Mouse (Mus musculus) heart, postnatal 25 days (tissue): ENCODE results near the gene Mtg2. TPM values are rescaled to one million over a fixed set of nuclear protein-coding genes. Genes with fewer than 3 reads are reported as not detected.

ENCODE experiments used
- DNase-seq: peaks from one replicate; pipeline ENCODE4 v3.0.0; 2022; ENCODE audit warnings: low spot score
- intact Hi-C: fragments of 180-260 bp; cut with DNase I; formaldehyde crosslinking; loops from one replicate; pipeline ENCODE4 v1.15.1; 2025
- total RNA-seq, 2 experiments: library from RNA; stranded (reverse); gene quantifications; 2 replicates each; pipeline ENCODE4 v1.2.3; 2021

Gene Mtg2
- total RNA-seq, 2 experiments from 2014 or later, result 23.0 to 27.4 TPM

- peak; percentile 24 for DNase-seq
- intact Hi-C loops, result no loop called here
Measured at GRCm38 (mm10) chr2:180126195-180126594, 55.8 kb downstream of the Mtg2 start.

- intact Hi-C loops, result no loop called here
- DNase-seq, result no peak
Measured at GRCm38 (mm10) chr2:180127675-180128074, 57.3 kb downstream of the Mtg2 start.

- DNase-seq, result no peak
- intact Hi-C loops, result no loop called here
Measured at GRCm38 (mm10) chr2:180133231-180133630, 62.8 kb downstream of the Mtg2 start.

- intact Hi-C loops, result no loop called here
- DNase-seq, result no peak
Measured at GRCm38 (mm10) chr2:180133911-180134310, 63.5 kb downstream of the Mtg2 start.

- intact Hi-C loops, result no loop called here
Measured at GRCm38 (mm10) chr2:180135414-180135813, 65.0 kb downstream of the Mtg2 start.

More at GRCm38 (mm10) chr2:180135414-180135813, 65.0 kb downstream of the Mtg2 start:
- no peak for DNase-seq

Other genes starting within 250 kb of the Mtg2 start
- gene Taf4, start 93.9 kb upstream of the Mtg2 start, total RNA-seq, result 10 to 100 TPM; 18.7 to 19.5 TPM
- gene Lsm14b, start 45.6 kb upstream of the Mtg2 start, total RNA-seq, result 10 to 100 TPM; 59.2 to 63.1 TPM
- gene Psma7, start 28.2 kb upstream of the Mtg2 start, total RNA-seq, result 100 to 1,000 TPM; 155 to 163 TPM
- 1 to 10 TPM; 2.2 to 2.3 TPM for gene Ss18l1, start 28.1 kb upstream of the Mtg2 start, total RNA-seq
- gene Hrh3, start 33.9 kb downstream of the Mtg2 start, total RNA-seq, result not detected
- gene Osbpl2, start 48.7 kb downstream of the Mtg2 start, total RNA-seq, result 10 to 100 TPM; 32.3 to 36.4 TPM
- 10 to 100 TPM; 73.1 to 83.5 TPM for gene Adrm1, start 100.9 kb downstream of the Mtg2 start, total RNA-seq
- 10 to 100 TPM; 50.3 to 58.2 TPM for gene Lama5, start 155.3 kb downstream of the Mtg2 start, total RNA-seq
- gene Rps21, start 186.8 kb downstream of the Mtg2 start, total RNA-seq, result 100 to 1,000 TPM; 471 to 515 TPM
- gene Cables2, start 202.9 kb downstream of the Mtg2 start, total RNA-seq, result 10 to 100 TPM; 13.0 to 13.8 TPM
- not detected for gene Rbbp8nl, start 219.3 kb downstream of the Mtg2 start, total RNA-seq